Mouse (Mus musculus) lung, postnatal 0 days (tissue): Measurements from ENCODE around the gene Hbb-bh1. TPM values are rescaled to one million over a fixed set of nuclear protein-coding genes. Genes with fewer than 3 reads are reported as not detected.
"Not testable (repeated sequence)": the region's sequence is repeated elsewhere in the genome, so short reads cannot be mapped to it uniquely, and the experiment has no call there.

Experiments
- ATAC-seq: fragments of 200-750 bp; cut with Nextera tagmentation; 2 replicates; pipeline ENCODE4 v1.8.0; 2017; ENCODE audit warnings: moderate library complexity
- DNase-seq: peaks from one replicate; pipeline ENCODE4 v3.0.0-alpha.2; 2016; ENCODE audit warnings: low spot score
- H3K27ac ChIP-seq: fragments of 300-500 bp; sonication (generic); 2 replicates; pipeline ENCODE4 v1.5.1; 2014; ENCODE audit warnings: antibody characterized with exemption, mild to moderate bottlenecking, low read length, mixed read lengths
- H3K27me3 ChIP-seq: fragments of 300-500 bp; sonication (generic); replicated peaks from 2 replicates; pipeline ENCODE4 v1.6.1; 2014; ENCODE audit warnings: low read length, mixed read lengths; ENCODE audit not compliant: insufficient read depth
- H3K36me3 ChIP-seq: fragments of 300-500 bp; sonication (generic); 2 replicates; pipeline ENCODE4 v1.6.1; 2014; ENCODE audit warnings: low read length, mixed read lengths; ENCODE audit not compliant: insufficient read depth
- H3K4me1 ChIP-seq: fragments of 300-500 bp; sonication (generic); 2 replicates; pipeline ENCODE4 v1.6.1; 2014; ENCODE audit warnings: antibody characterized with exemption, low read depth, low read length, mixed read lengths; ENCODE audit not compliant: insufficient read depth
- H3K4me2 ChIP-seq: fragments of 300-500 bp; sonication (generic); replicated peaks from 2 replicates; pipeline ENCODE4 v1.6.1; 2014; ENCODE audit warnings: low read depth, mild to moderate bottlenecking, low read length, moderate library complexity, mixed read lengths
- H3K4me3 ChIP-seq: fragments of 300-500 bp; sonication (generic); 2 replicates; pipeline ENCODE4 v1.5.1; 2014; ENCODE audit warnings: low read depth, low read length
- H3K9ac ChIP-seq: fragments of 300-500 bp; sonication (generic); replicated peaks from 2 replicates; pipeline ENCODE4 v1.6.1; 2014; ENCODE audit warnings: low read depth, mild to moderate bottlenecking
- H3K9me3 ChIP-seq: fragments of 300-500 bp; sonication (generic); 2 replicates; pipeline ENCODE4 v1.6.1; 2016; ENCODE audit warnings: low read length, mixed read lengths
- CTCF ChIP-seq: IDR thresholded peaks from 2 replicates; pipeline ENCODE4 v1.5.1; 2016; ENCODE audit warnings: antibody characterized with exemption, mild to moderate bottlenecking
- EP300 ChIP-seq: IDR thresholded peaks from 2 replicates; pipeline ENCODE4 v1.6.1; 2016; ENCODE audit warnings: antibody characterized with exemption, mild to moderate bottlenecking, control low read depth
- WGBS: fragments of 180-500 bp; shearing (Covaris S2); extraction: QIAGEN DNeasy Blood & Tissue Kit; methylation state at CpG from one replicate; pipeline ENCODE4 v1.1.7; 2014; 5-methylcytosine and 5-hydroxymethylcytosine counted together
- polyA plus RNA-seq: library from polyadenylated mRNA; unstranded; fragments of >200 nt; fragmentation: Nextera tagmentation; extraction: Ambion mirVana; gene quantifications from 2 replicates; pipeline ENCODE4 v1.2.1, GENCODE M21; 2015

The Hbb-bh1 gene
- polyA plus RNA-seq, 1 experiment from 2014 or later, result 0.27 TPM

GRCm38 (mm10) chr7:103808971-103809800 is 33.8 kb downstream of the Hbb-bh1 start:
- H3K27ac ChIP-seq, result no peak overlapping the region
- no peak overlapping the region for H3K4me3 ChIP-seq
- no peaks in the 10 kb centered on the region for H3K36me3 ChIP-seq
- no peaks in the 10 kb centered on the region for H3K9me3 ChIP-seq
- H3K4me1 ChIP-seq, result no peaks in the 10 kb centered on the region
- 32% methylated on average over 5 of the region's 5 CpGs for WGBS
- H3K4me2 ChIP-seq, result no peak overlapping the region
- no peak for ATAC-seq
- DNase-seq, result no peak
- no peaks in the 10 kb centered on the region for H3K27me3 ChIP-seq
- H3K9ac ChIP-seq, result no peak overlapping the region
- TF ChIP-seq CTCF, result no peak
- TF ChIP-seq EP300, result no peak

GRCm38 (mm10) chr7:103808120-103808519 is 34.8 kb downstream of the Hbb-bh1 start:
- not testable (repeated sequence) for H3K27ac ChIP-seq, H3K4me3 ChIP-seq, H3K9me3 ChIP-seq, H3K27me3 ChIP-seq, DNase-seq, H3K4me2 ChIP-seq, H3K36me3 ChIP-seq, H3K4me1 ChIP-seq, H3K9ac ChIP-seq, ATAC-seq
- WGBS, result 66% methylated on average over 2 of the region's 2 CpGs

- no peak for ATAC-seq
- TF ChIP-seq CTCF, result peak; percentile 57
- TF ChIP-seq EP300, result no peak
- Histone ChIP-seq H3K27me3 (no peaks in the 10 kb centered on the region), H3K27ac (no peak overlapping the region), H3K36me3 (no peaks in the 10 kb centered on the region), H3K4me1 (no peaks in the 10 kb centered on the region), H3K9ac (no peak overlapping the region), H3K9me3 (no peaks in the 10 kb centered on the region), H3K4me3 (no peak overlapping the region), H3K4me2 (no peak overlapping the region)
- WGBS, result 52% methylated on average over 1 of the region's 1 CpGs
- peak; percentile 32 for DNase-seq
Measured at GRCm38 (mm10) chr7:103806856-103807255, 36.1 kb downstream of the Hbb-bh1 start.

- no peak overlapping the region for H3K4me2 ChIP-seq
- 17% methylated on average over 4 of the region's 4 CpGs for WGBS
- no peak overlapping the region for H3K4me3 ChIP-seq
- ATAC-seq, result no peak
- H3K36me3 ChIP-seq, result no peaks in the 10 kb centered on the region
- no peaks in the 10 kb centered on the region for H3K27me3 ChIP-seq
- H3K9ac ChIP-seq, result no peak overlapping the region
- DNase-seq, result no peak
- TF ChIP-seq EP300 (no peak), CTCF (no peak)
- no peaks in the 10 kb centered on the region for H3K4me1 ChIP-seq
- H3K9me3 ChIP-seq, result no peaks in the 10 kb centered on the region
- H3K27ac ChIP-seq, result no peak overlapping the region
Measured at GRCm38 (mm10) chr7:103792669-103793388, 50.1 kb downstream of the Hbb-bh1 start.

GRCm38 (mm10) chr7:103791721-103792120 is 51.2 kb downstream of the Hbb-bh1 start, which contains the start of gene Olfr67:
Gene Olfr67 (minus strand): TSS chr7:103791821.
- no peak within 1 kb of the TSS for H3K4me3 ChIP-seq
- H3K36me3 ChIP-seq, result no peaks in the 10 kb centered on the region
- ATAC-seq (no peak), DNase-seq (no peak)
- TF ChIP-seq CTCF, result no peak
- TF ChIP-seq EP300, result no peak
- no peak within 1 kb of the TSS for H3K4me2 ChIP-seq
- H3K9ac ChIP-seq, result no peak within 1 kb of the TSS
- H3K27ac ChIP-seq, result no peak within 1 kb of the TSS
- 59% methylated on average over 3 of the region's 3 CpGs for WGBS
- H3K9me3 ChIP-seq, result no peaks in the 10 kb centered on the region
- H3K27me3 ChIP-seq, result no peaks in the 10 kb centered on the region
- no peaks in the 10 kb centered on the region for H3K4me1 ChIP-seq

Other genes with a start within 250 kb of the Hbb-bh1 start
- not detected in 2 replicates for gene Olfr619, start 242.6 kb downstream of the Hbb-bh1 start, polyA plus RNA-seq
- gene Olfr620, start 230.6 kb downstream of the Hbb-bh1 start, polyA plus RNA-seq, result not detected in 2 replicates
- not detected in 2 replicates for gene Olfr622, start 200.5 kb downstream of the Hbb-bh1 start, polyA plus RNA-seq
- gene Olfr623, start 179.5 kb downstream of the Hbb-bh1 start, polyA plus RNA-seq, result not detected in 2 replicates
- 0.02 and 0.05 TPM in 2 replicates for gene Olfr624, start 172.0 kb downstream of the Hbb-bh1 start, polyA plus RNA-seq
- gene Olfr625-ps1, start 160.4 kb downstream of the Hbb-bh1 start, polyA plus RNA-seq, result not detected in 2 replicates
- not detected in 2 replicates for gene Olfr243, start 128.5 kb downstream of the Hbb-bh1 start, polyA plus RNA-seq
- not detected in 2 replicates for gene Olfr628, start 112.8 kb downstream of the Hbb-bh1 start, polyA plus RNA-seq
- not detected in 2 replicates for gene Olfr629, start 98.2 kb downstream of the Hbb-bh1 start, polyA plus RNA-seq
- gene Olfr630, start 85.8 kb downstream of the Hbb-bh1 start, polyA plus RNA-seq, result not detected in 2 replicates
- 0.05 TPM in 1 of 2 replicates, not detected in the other for gene Olfr69, start 71.6 kb downstream of the Hbb-bh1 start, polyA plus RNA-seq
- not detected in 2 replicates for gene Olfr68, start 63.5 kb downstream of the Hbb-bh1 start, polyA plus RNA-seq
- not detected in 2 replicates for gene Olfr67, start 51.3 kb downstream of the Hbb-bh1 start, polyA plus RNA-seq
- 4,793 and 5,487 TPM in 2 replicates for gene Hbb-bt, start 29.2 kb downstream of the Hbb-bh1 start, polyA plus RNA-seq
- gene Hbb-bs, start 15.1 kb downstream of the Hbb-bh1 start, polyA plus RNA-seq, result 19,829 and 23,579 TPM in 2 replicates
- not detected in 2 replicates for gene Hbb-bh2, start 2.6 kb downstream of the Hbb-bh1 start, polyA plus RNA-seq
- gene Hbb-y, start 10.1 kb upstream of the Hbb-bh1 start, polyA plus RNA-seq, result 11.4 and 11.9 TPM in 2 replicates
- not detected in 2 replicates for gene Olfr66, start 43.1 kb upstream of the Hbb-bh1 start, polyA plus RNA-seq
- gene Olfr64, start 51.3 kb upstream of the Hbb-bh1 start, polyA plus RNA-seq, result not detected in 2 replicates
- gene Olfr65, start 60.3 kb upstream of the Hbb-bh1 start, polyA plus RNA-seq, result 0.05 TPM in 1 of 2 replicates, not detected in the other
- not detected in 2 replicates for gene Olfr631, start 85.7 kb upstream of the Hbb-bh1 start, polyA plus RNA-seq
- gene Olfr632, start 91.2 kb upstream of the Hbb-bh1 start, polyA plus RNA-seq, result not detected in 2 replicates
- gene Olfr633, start 101.3 kb upstream of the Hbb-bh1 start, polyA plus RNA-seq, result not detected in 2 replicates
- gene Olfr635, start 128.0 kb upstream of the Hbb-bh1 start, polyA plus RNA-seq, result not detected in 2 replicates
- not detected in 2 replicates for gene Olfr638, start 155.6 kb upstream of the Hbb-bh1 start, polyA plus RNA-seq
- gene Olfr639, start 174.1 kb upstream of the Hbb-bh1 start, polyA plus RNA-seq, result not detected in 2 replicates
- gene Olfr640, start 182.4 kb upstream of the Hbb-bh1 start, polyA plus RNA-seq, result not detected in 2 replicates
- not detected in 2 replicates for gene Olfr641, start 192.3 kb upstream of the Hbb-bh1 start, polyA plus RNA-seq
- not detected in 2 replicates for gene Olfr642, start 209.5 kb upstream of the Hbb-bh1 start, polyA plus RNA-seq
- gene 4930516K23Rik, start 218.3 kb upstream of the Hbb-bh1 start, polyA plus RNA-seq, result not detected in 2 replicates
- gene Olfr644, start 228.7 kb upstream of the Hbb-bh1 start, polyA plus RNA-seq, result not detected in 2 replicates
- not detected in 2 replicates for gene Olfr645, start 242.3 kb upstream of the Hbb-bh1 start, polyA plus RNA-seq